Mouse (Mus musculus): ENCODE measurements at regions not wholly inside any gene's neighbourhood (a gene's known extent, or its start where the extent isn't known, plus 50 kb on each side); places are given as distances from the start of the nearest gene placed in this dataset.

- DNase-seq (ENCODE audit: extremely low read depth, low read depth, low spot score), result no peak
Measured at GRCm38 (mm10) chr7:37335212-37335611, 438.2 kb downstream of the Zfp536 start.

- DNase-seq (ENCODE audit: extremely low read depth, low read depth, low spot score), result no peak
Measured at GRCm38 (mm10) chr7:37336171-37336850, 437.1 kb downstream of the Zfp536 start.

- DNase-seq (ENCODE audit: extremely low read depth, low read depth, low spot score), result no peak
Measured at GRCm38 (mm10) chr7:37336851-37337531, 436.4 kb downstream of the Zfp536 start.

GRCm38 (mm10) chr7:37337616-37338015 lies 435.8 kb downstream of the Zfp536 start:
- DNase-seq (ENCODE audit: extremely low read depth, low read depth, low spot score), result no peak

GRCm38 (mm10) chr7:37338067-37338501 lies 435.4 kb downstream of the Zfp536 start:
- no peak for DNase-seq (ENCODE audit: extremely low read depth, low read depth, low spot score)

- no peak for DNase-seq (ENCODE audit: extremely low read depth, low read depth, low spot score)
Measured at GRCm38 (mm10) chr7:37342613-37343012, 430.8 kb downstream of the Zfp536 start.

GRCm38 (mm10) chr7:37343021-37343593 lies 430.3 kb downstream of the Zfp536 start:
- no peak for DNase-seq (ENCODE audit: extremely low read depth, low read depth, low spot score)

GRCm38 (mm10) chr7:37343691-37344233 lies 429.7 kb downstream of the Zfp536 start:
- DNase-seq (ENCODE audit: extremely low read depth, low read depth, low spot score), result no peak

- no peak for DNase-seq (ENCODE audit: extremely low read depth, low read depth, low spot score)
Measured at GRCm38 (mm10) chr7:37346041-37346440, 427.4 kb downstream of the Zfp536 start.

GRCm38 (mm10) chr7:37357647-37358395 lies 415.6 kb downstream of the Zfp536 start:
- DNase-seq (ENCODE audit: extremely low read depth, low read depth, low spot score), result no peak

- no peak for DNase-seq (ENCODE audit: extremely low read depth, low read depth, low spot score)
Measured at GRCm38 (mm10) chr7:37358492-37358891, 414.9 kb downstream of the Zfp536 start.

GRCm38 (mm10) chr7:37359473-37359872 lies 414.0 kb downstream of the Zfp536 start:
- DNase-seq (ENCODE audit: extremely low read depth, low read depth, low spot score), result no peak

GRCm38 (mm10) chr7:37360171-37360570 lies 413.3 kb downstream of the Zfp536 start:
- no peak for DNase-seq (ENCODE audit: extremely low read depth, low read depth, low spot score)

- DNase-seq (ENCODE audit: extremely low read depth, low read depth, low spot score), result no peak
Measured at GRCm38 (mm10) chr7:37361802-37362441, 411.5 kb downstream of the Zfp536 start.

GRCm38 (mm10) chr7:37362879-37363278 lies 410.6 kb downstream of the Zfp536 start:
- DNase-seq (ENCODE audit: extremely low read depth, low read depth, low spot score), result no peak

GRCm38 (mm10) chr7:37363629-37364175 lies 409.7 kb downstream of the Zfp536 start:
- no peak for DNase-seq (ENCODE audit: extremely low read depth, low read depth, low spot score)

GRCm38 (mm10) chr7:37364221-37364620 lies 409.2 kb downstream of the Zfp536 start:
- no peak for DNase-seq (ENCODE audit: extremely low read depth, low read depth, low spot score)

- no peak for DNase-seq (ENCODE audit: extremely low read depth, low read depth, low spot score)
Measured at GRCm38 (mm10) chr7:37366006-37366405, 407.4 kb downstream of the Zfp536 start.

- DNase-seq (ENCODE audit: extremely low read depth, low read depth, low spot score), result no peak
Measured at GRCm38 (mm10) chr7:37369698-37370097, 403.7 kb downstream of the Zfp536 start.

- DNase-seq (ENCODE audit: extremely low read depth, low read depth, low spot score), result no peak
Measured at GRCm38 (mm10) chr7:37373864-37374263, 399.6 kb downstream of the Zfp536 start.
